10 mouse cellular contexts compared by ENCODE assay signal in the genomic region with DNA sequence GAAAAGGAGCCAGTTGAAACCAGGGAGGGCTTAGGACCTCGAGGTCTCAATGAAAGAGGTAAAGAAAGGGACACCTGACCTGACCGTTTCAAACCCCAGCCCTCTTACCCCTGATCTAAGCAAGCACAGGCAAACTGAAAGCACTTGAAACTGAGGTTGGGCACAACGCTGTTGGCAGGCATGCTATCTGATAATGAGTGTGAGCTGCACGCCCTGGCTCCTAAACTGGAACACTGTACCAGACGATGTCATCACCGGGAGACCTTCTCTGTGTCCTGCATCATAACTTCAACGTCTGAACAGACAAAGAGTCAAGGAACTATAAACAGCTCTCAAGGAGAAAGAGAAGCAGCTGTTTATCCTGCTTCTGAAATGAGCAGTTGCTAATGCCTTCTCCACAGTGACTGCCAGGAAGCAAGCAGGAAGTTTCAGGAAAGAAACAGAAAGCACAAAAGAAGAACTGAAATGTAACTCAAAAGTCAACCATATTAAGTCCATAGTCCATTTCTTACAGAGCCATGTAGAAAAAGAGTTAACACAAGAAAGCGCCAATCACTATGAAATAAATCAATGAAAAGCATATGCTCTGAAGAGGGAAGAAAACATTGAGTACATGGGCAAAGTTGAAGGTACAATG.
DNase-seq lines count a peak whose midpoint lies in the region; ATAC-seq lines count a peak whose summit lies in the region.
"Had no signal": no experiment of that assay in that cellular context is flagged by ENCODE, and none has a peak within 500 bp of the region (broad histone marks: within the 10 kb centered on the region; RNA-seq: fewer than 3 reads in every experiment).

No protein-coding gene starts in this region.

- no peaks in the 10 kb centered on the region for H3K27me3 ChIP-seq in kidney, embryonic 15.5 days
- no peaks in the 10 kb centered on the region for H3K27me3 ChIP-seq in embryonic facial prominence, embryonic 14.5 days (replicated peaks; ENCODE audit: control insufficient read depth, insufficient read depth, low read length)
- H3K27me3 ChIP-seq in intestine, embryonic 15.5 days (replicated peaks): no peaks in the 10 kb centered on the region
- H3K27me3 ChIP-seq: neural tube, embryonic 15.5 days had no signal

- no peak for ATAC-seq in kidney, embryonic 15.5 days (replicated peaks; ENCODE audit: low FRiP score)
- ATAC-seq in embryonic facial prominence, embryonic 14.5 days (ENCODE audit: low read depth): no peak
- peak; percentile 74 for ATAC-seq in intestine, embryonic 15.5 days
- peak; percentile 92 for ATAC-seq in megakaryocyte progenitor cell, adult 5-6 weeks (replicated peaks; ENCODE audit: poor library complexity)
- no peak for ATAC-seq in frontal cortex, adult (ENCODE audit: low TSS enrichment)

- peak overlapping the region; percentile 38 for H3K4me2 ChIP-seq in kidney, embryonic 15.5 days
- 0 out of 2 replicates have a peak overlapping the region, but pooled peaks have one; percentile 16 for H3K4me2 ChIP-seq in embryonic facial prominence, embryonic 14.5 days (ENCODE audit: low read depth, low read length)
- H3K4me2 ChIP-seq in intestine, embryonic 15.5 days (replicated peaks): peak overlapping the region; percentile 36
- H3K4me2 ChIP-seq: neural tube, embryonic 15.5 days had no signal

- H3K36me3 ChIP-seq in kidney, embryonic 15.5 days: no peaks in the 10 kb centered on the region
- no peaks in the 10 kb centered on the region for H3K36me3 ChIP-seq in embryonic facial prominence, embryonic 14.5 days (ENCODE audit: control insufficient read depth, insufficient read depth, low read length)
- no peaks in the 10 kb centered on the region for H3K36me3 ChIP-seq in intestine, embryonic 15.5 days
- H3K36me3 ChIP-seq: neural tube, embryonic 15.5 days had no signal

- DNase-seq in kidney, postnatal 10 days: no peak
- peak; percentile 13 for DNase-seq in embryonic facial prominence, embryonic 14.5 days (ENCODE audit: low spot score)
- DNase-seq in frontal cortex, postnatal 36 days (ENCODE audit: low spot score in 2 of 2): no peak
- DNase-seq in cerebellum, adult 11-12 months: no peak
- DNase-seq: adrenal gland, postnatal 36 days had no signal

- H3K9ac ChIP-seq in kidney, embryonic 15.5 days: no peak overlapping the region
- no peak overlapping the region for H3K9ac ChIP-seq in embryonic facial prominence, embryonic 14.5 days (ENCODE audit: low read depth, low read length)
- H3K9ac ChIP-seq in intestine, embryonic 15.5 days: no peak overlapping the region
- H3K9ac ChIP-seq: neural tube, embryonic 15.5 days had no signal

- H3K4me3 ChIP-seq in kidney, embryonic 15.5 days (replicated peaks): no peak overlapping the region
- no peak overlapping the region for H3K4me3 ChIP-seq in embryonic facial prominence, embryonic 14.5 days (ENCODE audit: low read depth, low read length)
- H3K4me3 ChIP-seq in intestine, embryonic 15.5 days (replicated peaks): no peak overlapping the region
- H3K4me3 ChIP-seq: neural tube, embryonic 15.5 days had no signal

- H3K9me3 ChIP-seq in kidney, embryonic 15.5 days (replicated peaks): no peaks in the 10 kb centered on the region
- no peaks in the 10 kb centered on the region for H3K9me3 ChIP-seq in embryonic facial prominence, embryonic 14.5 days (ENCODE audit: control insufficient read depth, low read length)
- no peaks in the 10 kb centered on the region for H3K9me3 ChIP-seq in intestine, embryonic 15.5 days
- H3K9me3 ChIP-seq: neural tube, embryonic 15.5 days had no signal

- WGBS in kidney, embryonic 15.5 days: 39% methylated on average over 8 of the region's 8 CpGs
- 35% methylated on average over 8 of the region's 8 CpGs for WGBS in embryonic facial prominence, embryonic 14.5 days
- 23% methylated on average over 8 of the region's 8 CpGs for WGBS in intestine, embryonic 15.5 days

- peaks cover 5% of the 10 kb centered on the region; the same call in 1 of the 2 replicates for H3K4me1 ChIP-seq in kidney, embryonic 15.5 days
- H3K4me1 ChIP-seq in embryonic facial prominence, embryonic 14.5 days (ENCODE audit: control insufficient read depth, insufficient read depth, low read length): no peaks in the 10 kb centered on the region
- 0 out of 2 replicates have a peak, but pooled peaks cover 2% of the 10 kb centered on the region for H3K4me1 ChIP-seq in intestine, embryonic 15.5 days (replicated peaks)
- H3K4me1 ChIP-seq: neural tube, embryonic 15.5 days had no signal

- no peak overlapping the region for H3K27ac ChIP-seq in kidney, embryonic 15.5 days
- H3K27ac ChIP-seq in embryonic facial prominence, embryonic 14.5 days (replicated peaks; ENCODE audit: low read depth, low read length): no peak overlapping the region
- no peak overlapping the region for H3K27ac ChIP-seq in intestine, embryonic 15.5 days
- H3K27ac ChIP-seq: neural tube, embryonic 15.5 days had no signal

Comparison
In these comparisons a context has a peak if more than half of its experiments do, and no peak if none do; other contexts are left out.
1. ATAC-seq: peak in intestine, embryonic 15.5 days (single experiment) and megakaryocyte progenitor cell, adult 5-6 weeks (single experiment); none in kidney, embryonic 15.5 days (single experiment), embryonic facial prominence, embryonic 14.5 days (single experiment) and frontal cortex, adult (single experiment).
2. Peak in every context shown above with its lines, with median percentiles within 50 percentile points of each other: H3K4me2 ChIP-seq.